Mouse (Mus musculus): Measurements from ENCODE around the gene Pik3ap1. TPM values are rescaled to one million over a fixed set of nuclear protein-coding genes. Genes with fewer than 3 reads are reported as not detected.

Pik3ap1 gene
- polyA plus RNA-seq, 1 experiment, result 0.91 TPM

DNA sequence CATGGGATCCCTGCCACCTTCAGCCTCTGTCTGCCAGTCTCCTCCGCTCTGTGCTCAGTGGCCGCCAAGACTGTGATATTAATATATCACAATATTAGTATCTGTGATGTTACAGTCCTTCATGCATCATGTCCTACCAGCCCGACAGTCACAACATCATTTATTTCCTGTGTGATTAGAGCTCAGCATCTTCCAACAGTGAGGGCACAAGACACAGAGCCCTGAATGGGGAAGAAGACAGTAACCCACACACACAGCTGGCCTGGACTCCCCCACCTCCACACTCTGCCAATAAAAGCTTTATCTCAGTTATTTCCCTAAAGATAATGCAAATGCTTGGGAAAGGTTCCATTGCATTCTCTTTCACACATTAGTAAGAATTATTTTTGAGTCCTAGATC, 35.3 kb downstream of the Pik3ap1 start:
- TF ChIP-seq CTCF (IDR thresholded peaks at IDR 0.05; ENCODE audit: borderline replicate concordance, insufficient read depth, low read length) (no peak), POLR2A (IDR thresholded peaks at IDR 0.05; ENCODE audit: low read depth, low read length) (no peak)
- H3K27ac ChIP-seq (ENCODE audit: insufficient read depth, low read length), result no peak overlapping the region
- no peak overlapping the region for H3K4me3 ChIP-seq (ENCODE audit: insufficient read depth, low read length)
- H3K4me1 ChIP-seq (ENCODE audit: control insufficient read depth, insufficient read depth, low read length), result no peaks in the 10 kb centered on the region

DNA sequence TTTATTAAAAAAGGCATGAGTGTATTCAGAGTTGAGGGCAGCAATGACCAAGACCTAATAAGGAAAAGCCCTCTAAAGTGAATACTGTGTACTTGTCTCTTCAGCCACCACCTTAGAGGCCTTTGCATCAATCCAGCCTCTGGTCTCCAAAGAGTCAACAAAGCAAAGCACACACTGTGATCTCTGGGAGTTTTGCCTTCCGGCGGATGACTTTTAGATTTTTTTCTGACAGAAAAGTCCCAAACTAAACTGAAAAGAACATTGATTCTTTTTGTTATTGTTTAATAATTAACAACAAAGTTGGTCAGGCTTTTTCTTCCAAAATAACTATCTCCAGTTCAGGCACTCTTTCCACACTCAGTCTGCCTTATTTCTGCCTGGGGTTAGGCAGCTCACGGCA, 36.7 kb downstream of the Pik3ap1 start:
- H3K4me3 ChIP-seq (ENCODE audit: insufficient read depth, low read length), result no peak overlapping the region

DNA sequence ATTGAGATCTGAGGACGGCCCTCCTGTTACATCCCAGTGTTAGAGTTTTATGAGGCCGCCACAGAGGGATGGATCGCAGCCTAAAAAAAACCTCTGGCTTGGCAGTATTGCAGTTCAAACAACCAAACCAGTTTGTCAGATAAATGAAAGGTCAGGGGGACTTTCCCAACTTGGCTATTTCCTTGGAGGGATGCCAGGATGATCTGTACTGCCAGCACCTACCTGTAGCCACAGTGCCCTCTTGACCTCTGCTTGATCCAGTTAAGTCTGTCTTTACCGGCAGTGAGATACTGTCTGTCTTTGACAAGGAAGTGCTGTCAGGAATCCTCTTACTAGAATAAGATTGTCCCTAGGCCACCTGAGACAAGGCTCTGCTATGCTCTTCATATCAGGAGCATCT, 37.6 kb downstream of the Pik3ap1 start:
- Histone ChIP-seq H3K27ac (ENCODE audit: insufficient read depth, low read length) (no peak overlapping the region), H3K4me3 (ENCODE audit: insufficient read depth, low read length) (no peak overlapping the region), H3K4me1 (ENCODE audit: control insufficient read depth, insufficient read depth, low read length) (no peaks in the 10 kb centered on the region)
- TF ChIP-seq POLR2A (IDR thresholded peaks at IDR 0.05; ENCODE audit: low read depth, low read length), result no peak
- TF ChIP-seq CTCF (IDR thresholded peaks at IDR 0.05; ENCODE audit: borderline replicate concordance, insufficient read depth, low read length), result no peak

More for the DNA sequence above, 36.7 kb downstream of the Pik3ap1 start:
- no peaks in the 10 kb centered on the region for H3K4me1 ChIP-seq (ENCODE audit: control insufficient read depth, insufficient read depth, low read length)
- TF ChIP-seq CTCF (IDR thresholded peaks at IDR 0.05; ENCODE audit: borderline replicate concordance, insufficient read depth, low read length) (no peak), POLR2A (IDR thresholded peaks at IDR 0.05; ENCODE audit: low read depth, low read length) (no peak)
- H3K27ac ChIP-seq (ENCODE audit: insufficient read depth, low read length), result no peak overlapping the region

DNA sequence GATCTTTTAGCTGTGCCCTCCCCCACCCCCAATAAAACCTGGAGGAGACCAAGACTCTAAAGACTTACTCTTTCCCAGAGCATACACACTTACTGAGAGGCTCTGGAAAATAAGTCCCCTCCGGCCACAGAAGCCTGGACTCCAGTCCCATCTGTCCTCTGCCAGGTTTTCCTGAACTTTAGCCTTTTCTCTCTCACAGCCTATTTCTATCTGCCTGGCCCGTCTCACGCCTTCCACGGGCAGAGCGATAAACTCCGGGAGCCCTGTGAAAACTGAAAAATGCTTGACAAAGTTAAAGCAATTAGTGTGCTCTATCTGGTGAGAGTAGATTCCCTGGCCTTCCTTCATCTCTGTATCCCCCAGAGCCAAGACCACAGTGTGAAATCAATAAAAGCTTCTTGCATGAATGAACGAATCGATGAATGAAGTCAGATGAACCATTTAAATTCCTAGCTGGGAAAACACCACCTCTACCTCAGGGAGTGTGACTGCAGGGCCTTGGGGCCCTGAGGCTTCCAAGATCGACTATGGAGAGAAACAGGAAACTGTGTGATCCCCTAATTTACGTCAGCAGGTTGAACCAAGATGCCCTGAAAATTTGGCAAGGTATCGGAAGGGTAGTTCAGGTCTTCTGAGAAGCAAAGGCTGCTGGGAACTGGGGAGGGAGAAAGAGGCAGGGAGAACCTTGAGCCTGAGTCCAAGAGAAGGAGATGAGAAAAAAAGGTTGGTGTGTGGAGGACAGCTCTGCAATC, 38.6 kb downstream of the Pik3ap1 start:
- H3K4me1 ChIP-seq (ENCODE audit: control insufficient read depth, insufficient read depth, low read length), result no peaks in the 10 kb centered on the region
- H3K27ac ChIP-seq (ENCODE audit: insufficient read depth, low read length), result no peak overlapping the region
- H3K4me3 ChIP-seq (ENCODE audit: insufficient read depth, low read length), result no peak overlapping the region
- TF ChIP-seq POLR2A (IDR thresholded peaks at IDR 0.05; ENCODE audit: low read depth, low read length) (no peak), CTCF (IDR thresholded peaks at IDR 0.05; ENCODE audit: borderline replicate concordance, insufficient read depth, low read length) (no peak)

DNA sequence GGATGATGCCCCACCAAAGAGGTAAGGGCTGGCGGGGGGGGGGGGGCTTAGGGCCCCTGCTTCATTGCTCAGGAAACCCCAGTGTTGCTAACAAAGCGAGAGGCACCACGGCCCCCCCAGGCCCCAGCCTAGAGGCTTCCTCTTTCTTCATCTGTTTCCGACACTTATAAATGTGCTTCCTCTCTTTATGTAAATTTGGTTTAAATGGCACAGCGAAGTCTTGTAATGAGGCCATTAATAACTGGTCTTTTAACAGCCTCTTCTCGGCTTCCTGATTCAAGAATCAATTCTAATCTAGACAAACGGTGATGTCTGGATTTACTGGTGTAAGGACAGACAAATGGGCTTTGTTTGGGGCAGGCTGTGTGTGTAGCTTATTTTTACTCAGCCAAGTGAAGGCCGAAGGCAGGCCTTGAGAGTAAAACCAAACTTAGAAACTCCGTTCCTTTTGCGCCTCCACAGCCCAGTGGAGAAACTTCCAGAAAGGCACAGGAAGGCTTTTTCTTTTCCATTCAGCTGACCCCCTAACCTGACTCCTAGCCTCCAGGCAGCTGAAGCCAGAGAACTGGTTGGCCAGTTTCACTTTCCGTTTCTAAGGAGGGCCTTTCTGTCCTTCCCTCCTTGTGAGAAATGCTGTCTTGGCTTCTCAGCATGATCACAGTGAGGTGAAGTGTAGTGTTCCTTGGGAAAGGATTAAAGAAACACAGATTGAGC, 39.7 kb downstream of the Pik3ap1 start:
- H3K27ac ChIP-seq (ENCODE audit: insufficient read depth, low read length), result no peak overlapping the region
- TF ChIP-seq POLR2A (IDR thresholded peaks at IDR 0.05; ENCODE audit: low read depth, low read length), result no peak
- no peak for TF ChIP-seq CTCF (IDR thresholded peaks at IDR 0.05; ENCODE audit: borderline replicate concordance, insufficient read depth, low read length)
- H3K4me3 ChIP-seq (ENCODE audit: insufficient read depth, low read length), result no peak overlapping the region
- H3K4me1 ChIP-seq (ENCODE audit: control insufficient read depth, insufficient read depth, low read length), result no peaks in the 10 kb centered on the region

DNA sequence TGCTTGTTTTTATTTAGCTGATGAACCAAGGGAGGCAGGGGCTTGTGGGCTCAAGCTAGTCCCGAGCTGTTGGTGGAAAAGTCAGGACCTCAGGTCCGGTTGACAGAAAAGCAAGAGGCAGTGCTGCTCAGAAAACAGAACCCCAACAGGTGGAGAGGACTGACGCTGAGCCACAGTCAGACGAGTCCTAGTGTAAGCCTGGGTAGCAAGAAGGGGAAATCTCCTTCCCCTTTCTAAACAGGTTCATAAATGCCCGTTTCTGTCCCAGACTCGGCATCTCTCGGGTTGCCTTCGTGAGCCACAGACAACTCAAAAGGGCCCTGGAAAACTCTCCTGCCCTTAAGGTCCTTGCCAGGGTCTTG, 40.3 kb downstream of the Pik3ap1 start:
- H3K4me1 ChIP-seq (ENCODE audit: control insufficient read depth, insufficient read depth, low read length), result no peaks in the 10 kb centered on the region
- TF ChIP-seq CTCF (IDR thresholded peaks at IDR 0.05; ENCODE audit: borderline replicate concordance, insufficient read depth, low read length) (no peak), POLR2A (IDR thresholded peaks at IDR 0.05; ENCODE audit: low read depth, low read length) (no peak)
- no peak overlapping the region for H3K4me3 ChIP-seq (ENCODE audit: insufficient read depth, low read length)
- H3K27ac ChIP-seq (ENCODE audit: insufficient read depth, low read length), result no peak overlapping the region

DNA sequence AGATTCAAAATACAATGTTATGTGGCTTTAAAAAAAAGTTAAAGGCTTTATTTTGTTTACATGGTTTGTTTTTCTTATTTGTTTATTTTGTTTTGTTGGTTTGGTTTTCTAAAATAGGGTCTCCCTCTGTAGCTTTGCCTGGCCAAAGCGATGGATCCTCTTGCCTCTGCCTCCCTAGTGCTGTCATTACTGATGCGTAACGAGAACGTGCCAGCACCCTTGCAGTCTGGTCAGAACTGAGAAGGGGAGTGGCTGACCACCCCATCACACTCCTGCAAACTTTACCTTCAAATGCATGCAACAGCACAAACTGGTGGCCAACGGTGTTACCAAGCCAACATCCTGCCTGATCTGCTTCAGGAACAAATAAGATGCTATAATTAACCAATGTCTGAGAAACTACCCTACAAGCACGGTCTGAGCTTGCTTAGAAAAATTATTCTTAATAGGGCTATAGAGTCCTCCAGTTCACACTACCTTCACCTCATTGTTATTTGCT, 42.3 kb downstream of the Pik3ap1 start:
- TF ChIP-seq CTCF (IDR thresholded peaks at IDR 0.05; ENCODE audit: borderline replicate concordance, insufficient read depth, low read length), result no peak
- no peak for TF ChIP-seq POLR2A (IDR thresholded peaks at IDR 0.05; ENCODE audit: low read depth, low read length)
- no peak overlapping the region for H3K27ac ChIP-seq (ENCODE audit: insufficient read depth, low read length)
- H3K4me3 ChIP-seq (ENCODE audit: insufficient read depth, low read length), result no peak overlapping the region
- no peaks in the 10 kb centered on the region for H3K4me1 ChIP-seq (ENCODE audit: control insufficient read depth, insufficient read depth, low read length)

DNA sequence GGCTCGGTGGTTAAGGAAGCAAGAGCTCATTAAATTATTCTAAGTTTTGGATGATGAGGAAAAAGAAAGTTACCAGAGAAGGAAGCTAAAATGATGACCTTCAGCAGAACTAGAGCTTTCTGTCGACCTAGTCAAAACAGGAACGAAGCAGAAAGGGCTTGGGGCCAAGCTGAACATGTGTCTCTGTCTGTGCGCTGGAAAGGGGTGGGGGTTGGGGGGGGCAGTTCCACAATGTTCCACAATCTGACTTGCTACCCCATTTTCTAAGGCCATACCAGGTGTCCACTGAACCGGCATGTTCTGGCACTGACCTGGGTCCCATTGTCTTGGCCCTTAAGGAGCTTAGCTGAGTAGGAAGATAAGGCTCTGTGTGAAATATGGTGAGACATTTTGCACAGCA, 43.2 kb downstream of the Pik3ap1 start:
- H3K4me1 ChIP-seq (ENCODE audit: control insufficient read depth, insufficient read depth, low read length), result no peaks in the 10 kb centered on the region
- TF ChIP-seq CTCF (IDR thresholded peaks at IDR 0.05; ENCODE audit: borderline replicate concordance, insufficient read depth, low read length) (no peak), POLR2A (IDR thresholded peaks at IDR 0.05; ENCODE audit: low read depth, low read length) (no peak)
- H3K4me3 ChIP-seq (ENCODE audit: insufficient read depth, low read length), result no peak overlapping the region
- no peak overlapping the region for H3K27ac ChIP-seq (ENCODE audit: insufficient read depth, low read length)

DNA sequence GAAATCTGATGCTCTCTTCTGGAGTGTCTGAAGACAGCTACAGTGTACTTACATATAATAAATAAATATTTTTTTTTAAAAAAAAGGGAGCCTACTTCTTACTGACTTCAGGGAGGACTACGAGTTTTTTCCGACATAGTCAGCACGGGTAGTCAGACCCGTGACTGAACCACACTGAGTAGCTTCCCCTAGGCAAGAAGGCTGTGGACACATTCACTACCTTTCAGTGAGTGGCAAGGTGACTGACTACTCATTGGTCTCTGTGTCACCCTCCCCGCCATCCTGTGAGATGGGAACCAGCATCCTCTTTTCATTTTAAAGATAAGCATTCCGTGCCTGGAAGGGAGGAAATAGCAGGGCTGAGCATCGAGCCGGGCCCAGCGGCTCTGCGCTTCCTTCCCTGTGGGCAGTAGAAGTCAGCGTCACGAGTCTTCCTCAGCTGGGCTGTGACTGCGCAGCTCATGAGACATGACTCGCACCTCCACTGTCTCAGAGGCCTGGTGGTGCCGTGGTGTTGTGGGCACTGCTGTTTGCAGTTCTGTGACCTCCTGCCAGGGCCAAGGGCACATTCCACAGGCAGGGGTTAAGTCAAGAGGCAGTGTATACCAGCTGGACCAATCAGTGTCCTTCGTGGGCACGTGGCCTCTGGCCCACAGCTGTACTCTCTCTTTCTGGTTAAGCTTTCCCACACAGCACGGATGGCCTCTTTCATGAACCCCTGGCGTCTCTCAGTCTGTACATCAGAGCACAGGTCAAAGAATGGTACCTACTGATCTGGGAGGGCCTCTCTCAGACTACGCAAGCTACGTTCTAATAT, 45.7 kb downstream of the Pik3ap1 start:
- Histone ChIP-seq H3K27ac (ENCODE audit: insufficient read depth, low read length) (no peak overlapping the region), H3K4me1 (ENCODE audit: control insufficient read depth, insufficient read depth, low read length) (no peaks in the 10 kb centered on the region), H3K4me3 (ENCODE audit: insufficient read depth, low read length) (no peak overlapping the region)
- TF ChIP-seq CTCF (IDR thresholded peaks at IDR 0.05; ENCODE audit: borderline replicate concordance, insufficient read depth, low read length), result no peak
- no peak for TF ChIP-seq POLR2A (IDR thresholded peaks at IDR 0.05; ENCODE audit: low read depth, low read length)
